Mouse (Mus musculus): ENCODE measurements at regions not wholly inside any gene's neighbourhood (a gene's known extent, or its start where the extent isn't known, plus 50 kb on each side); places are given as distances from the start of the nearest gene placed in this dataset.

- Histone ChIP-seq H3K27ac (no peak overlapping the region), H3K4me3 (no peak overlapping the region), H3K9me3 (replicated peaks) (no peaks in the 10 kb centered on the region), H3K9ac (no peak overlapping the region), H3K4me2 (replicated peaks) (no peak overlapping the region), H3K27me3 (no peaks in the 10 kb centered on the region), H3K36me3 (no peaks in the 10 kb centered on the region), H3K4me1 (no peaks in the 10 kb centered on the region)
- no peak for ATAC-seq (ENCODE audit: low FRiP score)
- WGBS, result 69% methylated on average over 3 of the region's 3 CpGs
Measured at GRCm38 (mm10) chr1:35838625-35839024, 229.6 kb upstream of the Hs6st1 start.

DNA sequence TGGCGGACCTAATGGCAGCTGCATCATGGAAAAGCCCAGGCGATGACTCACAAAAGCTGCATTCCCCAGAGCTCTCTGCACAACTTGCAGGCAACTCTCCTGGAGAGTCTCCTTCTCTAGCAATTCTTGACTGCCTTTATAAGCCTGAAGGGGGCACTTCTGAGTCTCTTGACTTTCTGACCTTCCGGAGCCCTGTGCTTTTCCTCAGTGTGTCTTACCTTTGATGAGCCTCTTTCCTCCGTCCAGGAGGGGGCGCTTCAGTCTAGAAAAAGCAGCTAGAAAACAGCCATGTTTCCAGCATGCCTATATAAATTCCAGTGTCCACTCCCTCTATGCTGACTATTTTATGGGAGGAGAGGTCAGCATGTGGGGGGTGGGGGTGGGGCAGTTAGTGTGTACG lies 228.8 kb upstream of the Hs6st1 start:
- WGBS, result 77% methylated on average over 6 of the region's 6 CpGs
- H3K4me2 ChIP-seq (replicated peaks), result no peak overlapping the region
- H3K36me3 ChIP-seq, result no peaks in the 10 kb centered on the region
- no peak overlapping the region for H3K4me3 ChIP-seq
- no peak overlapping the region for H3K9ac ChIP-seq
- no peak overlapping the region for H3K27ac ChIP-seq
- ATAC-seq (ENCODE audit: low FRiP score), result no peak
- no peaks in the 10 kb centered on the region for H3K9me3 ChIP-seq (replicated peaks)
- no peaks in the 10 kb centered on the region for H3K4me1 ChIP-seq
- H3K27me3 ChIP-seq, result no peaks in the 10 kb centered on the region

DNA sequence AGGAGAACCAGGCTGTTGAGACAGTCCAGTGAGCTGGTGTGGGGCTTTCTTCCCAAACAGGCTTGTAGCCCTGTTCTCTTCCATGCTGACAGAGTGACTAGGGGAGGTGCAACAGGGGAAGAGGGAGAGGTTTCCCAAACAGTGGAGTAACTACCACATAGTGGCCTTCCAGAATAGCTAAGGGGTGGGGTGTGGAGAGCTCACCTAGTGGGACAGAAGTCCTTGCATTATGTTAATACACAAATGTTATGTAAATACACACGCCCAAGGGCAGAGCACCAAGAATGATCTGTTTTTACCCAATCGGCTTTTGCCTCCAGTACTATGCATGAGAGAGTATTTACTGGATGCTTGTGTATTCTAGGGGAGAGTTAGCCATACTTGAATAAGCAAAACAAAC lies 226.6 kb upstream of the Hs6st1 start:
- ATAC-seq (ENCODE audit: low FRiP score), result no peak
- no peak overlapping the region for H3K4me3 ChIP-seq
- no peak overlapping the region for H3K9ac ChIP-seq
- H3K27ac ChIP-seq, result no peak overlapping the region
- 91% methylated on average over 2 of the region's 2 CpGs for WGBS
- no peaks in the 10 kb centered on the region for H3K36me3 ChIP-seq
- H3K27me3 ChIP-seq, result no peaks in the 10 kb centered on the region
- H3K9me3 ChIP-seq (replicated peaks), result no peaks in the 10 kb centered on the region
- no peak overlapping the region for H3K4me2 ChIP-seq (replicated peaks)
- H3K4me1 ChIP-seq, result no peaks in the 10 kb centered on the region

DNA sequence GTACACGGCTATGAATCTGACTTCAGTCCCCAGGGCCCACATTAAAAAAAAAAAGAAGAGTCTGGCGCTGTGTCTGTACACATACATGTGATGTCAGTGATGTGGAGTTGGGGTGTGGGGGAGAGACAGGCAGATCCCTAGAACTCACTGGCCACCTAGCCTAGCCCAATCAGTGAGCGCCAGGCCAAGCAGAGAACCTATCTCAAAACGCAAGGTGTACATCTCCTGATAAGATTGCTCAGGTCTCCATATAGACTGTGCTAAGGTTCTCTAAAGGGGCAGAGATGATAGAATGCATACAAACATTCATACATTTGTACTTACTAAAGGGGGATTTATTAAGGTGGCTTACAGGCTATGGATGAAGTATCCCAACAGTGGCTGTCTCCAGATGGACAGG lies 225.5 kb upstream of the Hs6st1 start:
- Histone ChIP-seq H3K36me3 (no peaks in the 10 kb centered on the region), H3K4me3 (no peak overlapping the region), H3K9ac (no peak overlapping the region), H3K9me3 (replicated peaks) (no peaks in the 10 kb centered on the region), H3K27me3 (no peaks in the 10 kb centered on the region), H3K27ac (no peak overlapping the region), H3K4me2 (replicated peaks) (no peak overlapping the region), H3K4me1 (no peaks in the 10 kb centered on the region)
- WGBS, result 95% methylated on average over 4 of the region's 4 CpGs
- no peak for ATAC-seq (ENCODE audit: low FRiP score)

DNA sequence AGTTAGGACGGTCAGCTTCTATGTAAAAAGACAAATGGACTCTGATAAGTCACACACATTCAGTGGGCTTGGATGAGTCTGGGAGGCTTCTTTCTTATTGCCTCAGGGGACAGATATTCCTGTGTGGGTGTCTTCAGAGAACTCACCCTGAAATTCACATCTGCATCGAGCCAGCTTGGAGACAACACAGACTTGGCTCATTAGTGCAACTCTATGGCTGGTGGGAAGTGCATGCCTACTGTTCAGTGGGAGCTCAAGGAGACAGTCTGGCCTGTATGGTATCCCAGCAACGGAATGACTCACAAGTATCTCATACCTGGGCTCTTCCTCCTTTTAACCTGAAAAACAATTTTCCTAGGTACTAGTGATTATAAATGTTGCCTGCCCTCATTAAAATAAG lies 224.6 kb upstream of the Hs6st1 start:
- 89% methylated on average over 3 of the region's 3 CpGs for WGBS
- Histone ChIP-seq H3K4me1 (no peaks in the 10 kb centered on the region), H3K4me3 (no peak overlapping the region)

GRCm38 (mm10) chr1:35846224-35846936 lies 221.8 kb upstream of the Hs6st1 start:
- no peaks in the 10 kb centered on the region for H3K36me3 ChIP-seq
- no peak for ATAC-seq (ENCODE audit: low FRiP score)
- WGBS, result 65% methylated on average over 11 of the region's 11 CpGs
- H3K27me3 ChIP-seq, result no peaks in the 10 kb centered on the region
- no peak overlapping the region for H3K4me3 ChIP-seq
- no peak overlapping the region for H3K4me2 ChIP-seq (replicated peaks)
- H3K9me3 ChIP-seq (replicated peaks), result no peaks in the 10 kb centered on the region
- H3K27ac ChIP-seq, result no peak overlapping the region
- H3K4me1 ChIP-seq, result no peaks in the 10 kb centered on the region
- H3K9ac ChIP-seq, result no peak overlapping the region

More for the DNA sequence above, 224.6 kb upstream of the Hs6st1 start:
- ATAC-seq (ENCODE audit: low FRiP score), result no peak
- Histone ChIP-seq H3K36me3 (no peaks in the 10 kb centered on the region), H3K9me3 (replicated peaks) (no peaks in the 10 kb centered on the region), H3K27me3 (no peaks in the 10 kb centered on the region), H3K9ac (no peak overlapping the region), H3K4me2 (replicated peaks) (no peak overlapping the region), H3K27ac (no peak overlapping the region)

- no peak overlapping the region for H3K9ac ChIP-seq
- no peaks in the 10 kb centered on the region for H3K4me1 ChIP-seq
- 89% methylated on average over 12 of the region's 12 CpGs for WGBS
- H3K27ac ChIP-seq, result no peak overlapping the region
- no peak overlapping the region for H3K4me2 ChIP-seq (replicated peaks)
- no peaks in the 10 kb centered on the region for H3K9me3 ChIP-seq (replicated peaks)
- H3K27me3 ChIP-seq, result no peaks in the 10 kb centered on the region
- no peak overlapping the region for H3K4me3 ChIP-seq
- no peak for ATAC-seq (ENCODE audit: low FRiP score)
- H3K36me3 ChIP-seq, result no peaks in the 10 kb centered on the region
Measured at GRCm38 (mm10) chr1:35848160-35848954, 219.8 kb upstream of the Hs6st1 start.

- H3K27ac ChIP-seq, result no peak overlapping the region
- no peaks in the 10 kb centered on the region for H3K4me1 ChIP-seq
- no peaks in the 10 kb centered on the region for H3K9me3 ChIP-seq (replicated peaks)
- 92% methylated on average over 11 of the region's 11 CpGs for WGBS
- no peak overlapping the region for H3K9ac ChIP-seq
- H3K36me3 ChIP-seq, result no peaks in the 10 kb centered on the region
- H3K4me3 ChIP-seq, result no peak overlapping the region
- H3K27me3 ChIP-seq, result no peaks in the 10 kb centered on the region
- H3K4me2 ChIP-seq (replicated peaks), result no peak overlapping the region
- no peak for ATAC-seq (ENCODE audit: low FRiP score)
Measured at GRCm38 (mm10) chr1:35849406-35850190, 218.6 kb upstream of the Hs6st1 start.

GRCm38 (mm10) chr1:35850191-35850545 lies 218.0 kb upstream of the Hs6st1 start:
- WGBS, result 89% methylated on average over 8 of the region's 8 CpGs

GRCm38 (mm10) chr1:35850566-35851085 lies 217.6 kb upstream of the Hs6st1 start:
- Histone ChIP-seq H3K4me3 (no peak overlapping the region), H3K36me3 (no peaks in the 10 kb centered on the region), H3K9me3 (replicated peaks) (no peaks in the 10 kb centered on the region), H3K4me1 (no peaks in the 10 kb centered on the region), H3K4me2 (replicated peaks) (no peak overlapping the region), H3K27me3 (no peaks in the 10 kb centered on the region), H3K27ac (no peak overlapping the region), H3K9ac (no peak overlapping the region)
- ATAC-seq (ENCODE audit: low FRiP score), result no peak
- 60% methylated on average over 9 of the region's 9 CpGs for WGBS

More at GRCm38 (mm10) chr1:35850191-35850545, 218.0 kb upstream of the Hs6st1 start:
- H3K27me3 ChIP-seq, result no peaks in the 10 kb centered on the region
- no peak overlapping the region for H3K9ac ChIP-seq
- no peak overlapping the region for H3K4me2 ChIP-seq (replicated peaks)
- no peaks in the 10 kb centered on the region for H3K4me1 ChIP-seq
- ATAC-seq (ENCODE audit: low FRiP score), result no peak
- no peak overlapping the region for H3K27ac ChIP-seq
- no peak overlapping the region for H3K4me3 ChIP-seq
- no peaks in the 10 kb centered on the region for H3K36me3 ChIP-seq
- no peaks in the 10 kb centered on the region for H3K9me3 ChIP-seq (replicated peaks)

DNA sequence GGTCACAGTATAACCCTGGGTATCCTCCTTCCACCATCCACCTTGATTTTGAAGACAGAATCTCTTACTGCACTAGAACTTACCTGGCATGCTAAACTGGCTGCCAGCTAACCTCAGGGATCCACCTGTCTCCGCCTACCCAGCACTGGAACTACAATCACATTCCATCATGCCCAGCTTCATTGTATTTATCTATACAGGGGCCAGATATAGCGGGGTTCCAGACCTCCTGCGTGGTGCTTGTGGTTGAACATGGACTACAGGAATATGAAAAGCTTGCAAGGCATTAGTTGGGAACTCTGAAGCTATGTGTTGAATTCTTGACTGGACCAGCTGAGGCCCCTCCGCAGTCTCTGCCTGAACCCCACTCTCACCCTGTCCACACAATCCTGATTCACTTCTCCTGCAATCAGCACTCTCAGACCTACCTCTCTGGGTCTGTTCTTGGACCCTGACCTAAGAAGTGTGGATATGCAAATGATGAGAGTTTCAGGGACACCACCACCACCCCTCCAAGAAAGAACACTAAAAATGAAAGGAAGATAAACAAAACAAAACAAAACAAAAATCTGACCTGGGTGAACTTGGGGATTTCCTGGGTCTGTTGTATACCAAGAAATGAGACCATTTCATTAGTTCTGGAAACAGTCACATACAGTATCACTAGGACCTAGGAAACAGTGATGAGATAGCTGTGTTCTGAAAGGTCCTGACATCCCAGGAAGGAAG lies 216.4 kb upstream of the Hs6st1 start:
- 92% methylated on average over 4 of the region's 4 CpGs for WGBS
- Histone ChIP-seq H3K9ac (no peak overlapping the region), H3K27me3 (no peaks in the 10 kb centered on the region), H3K36me3 (no peaks in the 10 kb centered on the region), H3K4me3 (no peak overlapping the region), H3K27ac (no peak overlapping the region), H3K4me1 (no peaks in the 10 kb centered on the region), H3K4me2 (replicated peaks) (no peak overlapping the region), H3K9me3 (replicated peaks) (no peaks in the 10 kb centered on the region)
- ATAC-seq (ENCODE audit: low FRiP score), result no peak

DNA sequence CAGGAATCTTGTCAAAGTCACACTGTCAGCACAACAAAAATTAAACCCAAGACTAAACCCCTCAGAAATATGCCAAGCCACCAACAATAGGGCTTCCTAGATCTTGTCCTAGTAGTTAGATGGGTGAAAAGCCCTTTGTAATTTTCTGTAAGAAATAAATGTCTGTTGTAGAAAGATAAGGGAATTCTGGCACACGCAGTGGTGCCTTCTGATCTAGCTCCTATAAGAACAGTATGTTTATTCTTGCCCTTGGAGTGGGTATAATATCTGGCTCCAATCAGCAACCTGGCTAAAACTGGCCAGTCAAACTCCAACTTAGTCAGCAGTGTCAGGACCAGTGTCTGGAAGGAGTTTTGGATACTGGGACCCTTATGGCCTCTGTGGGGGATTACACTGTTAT lies 215.2 kb upstream of the Hs6st1 start:
- Histone ChIP-seq H3K4me2 (replicated peaks) (no peak overlapping the region), H3K36me3 (no peaks in the 10 kb centered on the region), H3K9ac (no peak overlapping the region), H3K4me1 (no peaks in the 10 kb centered on the region), H3K27ac (no peak overlapping the region), H3K27me3 (no peaks in the 10 kb centered on the region), H3K4me3 (no peak overlapping the region), H3K9me3 (replicated peaks) (no peaks in the 10 kb centered on the region)
- WGBS, result 91% methylated on average over 1 of the region's 1 CpGs
- no peak for ATAC-seq (ENCODE audit: low FRiP score)

All from hindbrain, embryonic 12.5 days (tissue).